Mouse (Mus musculus) myocyte (in vitro differentiated cells): ENCODE data around the gene Zfp800. TPM values are rescaled to one million over a fixed set of nuclear protein-coding genes. Genes with fewer than 3 reads are reported as not detected.

ENCODE experiments used
- H3K27me3 ChIP-seq: one replicate; pipeline ENCODE4 v1.6.1; 2011; ENCODE audit not compliant: control insufficient read depth, insufficient read depth, insufficient read length
- H3K36me3 ChIP-seq: one replicate; pipeline ENCODE4 v1.6.1; 2011; ENCODE audit not compliant: control insufficient read depth, insufficient read depth
- H3K4me2 ChIP-seq: one replicate; pipeline ENCODE4 v1.6.1; 2011; ENCODE audit warnings: low read depth, control low read depth
- H3K4me3 ChIP-seq: one replicate; pipeline ENCODE4 v1.5.1; 2011; ENCODE audit warnings: mild to moderate bottlenecking, control low read depth, moderate library complexity
- H3K79me2 ChIP-seq: one replicate; pipeline ENCODE4 v1.6.1; 2011; ENCODE audit not compliant: control insufficient read depth, insufficient read depth
- H3ac ChIP-seq: one replicate; pipeline ENCODE4 v1.6.1; 2011; ENCODE audit not compliant: control insufficient read depth, insufficient read length
- CEBPB ChIP-seq: IDR thresholded peaks from 2 replicates; pipeline ENCODE4 v1.6.1; 2011; ENCODE audit warnings: mild to moderate bottlenecking, moderate library complexity; ENCODE audit not compliant: poor library complexity, insufficient read depth, severe bottlenecking
- E2F4 ChIP-seq: IDR thresholded peaks from one replicate; pipeline ENCODE4 v1.6.1; 2011; ENCODE audit warnings: mild to moderate bottlenecking, control low read depth, moderate library complexity; ENCODE audit not compliant: insufficient read depth
- MAX ChIP-seq: IDR thresholded peaks from one replicate; pipeline ENCODE4 v1.6.1; 2011; ENCODE audit warnings: low read depth, mild to moderate bottlenecking, control low read depth
- MYOD1 ChIP-seq, 3 experiments: IDR thresholded peaks; one replicate each; pipeline ENCODE4 v1.6.1; 2011; ENCODE audit warnings: control low read depth in 2 of 3, low read depth in 2 of 3, mild to moderate bottlenecking in 2 of 3, moderate library complexity in 1 of 3; ENCODE audit not compliant: insufficient read length in 2 of 3, control insufficient read depth in 1 of 3
- MYOG ChIP-seq, 3 experiments: IDR thresholded peaks; one replicate each; pipeline ENCODE4 v1.6.1; 2011; ENCODE audit warnings: control low read depth in 2 of 3, low read depth in 2 of 3, mild to moderate bottlenecking in 2 of 3; ENCODE audit not compliant: insufficient read length in 2 of 3, control insufficient read depth in 1 of 3, insufficient read depth in 1 of 3
- POLR2A ChIP-seq: IDR thresholded peaks from one replicate; pipeline ENCODE4 v1.6.1; 2011; ENCODE audit warnings: low read depth, mild to moderate bottlenecking, control low read depth, moderate library complexity; ENCODE audit not compliant: insufficient read length
- POLR2AphosphoS2 ChIP-seq: IDR thresholded peaks from one replicate; pipeline ENCODE4 v1.6.1; 2011; ENCODE audit warnings: low read depth, control low read depth; ENCODE audit not compliant: insufficient read length
- REST ChIP-seq: IDR thresholded peaks from one replicate; pipeline ENCODE4 v1.6.1; 2011; ENCODE audit warnings: mild to moderate bottlenecking, control low read depth, moderate library complexity; ENCODE audit not compliant: insufficient read depth, insufficient read length
- SRF ChIP-seq: IDR thresholded peaks from one replicate; pipeline ENCODE4 v1.6.1; 2011; ENCODE audit warnings: low read depth; ENCODE audit not compliant: control insufficient read depth, insufficient read length
- TCF12 ChIP-seq: IDR thresholded peaks from one replicate; pipeline ENCODE4 v1.6.1; 2011; ENCODE audit warnings: mild to moderate bottlenecking, control low read depth; ENCODE audit not compliant: poor library complexity, insufficient read depth, severe bottlenecking
- TCF3 ChIP-seq: IDR thresholded peaks from one replicate; pipeline ENCODE4 v1.6.1; 2011; ENCODE audit warnings: low read depth, control low read depth; ENCODE audit not compliant: insufficient read length
- USF1 ChIP-seq: IDR thresholded peaks from one replicate; pipeline ENCODE4 v1.6.1; 2011; ENCODE audit warnings: low read depth, mild to moderate bottlenecking, control low read depth, moderate library complexity
- polyA plus RNA-seq: library from polyadenylated mRNA; unstranded; fragments of >200 nt; fragmentation: generic; extraction: Trizol; gene quantifications from one replicate; pipeline ENCODE4 v1.2.1, GENCODE M21; 2012; ENCODE audit warnings: missing spikeins

Zfp800 gene
- polyA plus RNA-seq, 1 experiment: 2.0 TPM

GRCm38 (mm10) chr6:28232618-28233361 is 165.0 kb downstream of the Zfp800 start:
- Histone ChIP-seq H3ac (no peak overlapping the region), H3K36me3 (peaks cover 5% of the 10 kb centered on the region), H3K4me3 (no peak overlapping the region), H3K27me3 (no peaks in the 10 kb centered on the region), H3K4me2 (no peak overlapping the region), H3K79me2 (no peaks in the 10 kb centered on the region)
- TF ChIP-seq E2F4 (no peak), POLR2A (no peak), USF1 (no peak), MAX (no peak)

GRCm38 (mm10) chr6:28228085-28228484 is 169.7 kb downstream of the Zfp800 start:
- H3K27me3 ChIP-seq: no peaks in the 10 kb centered on the region
- TF ChIP-seq POLR2A (no peak), MYOD1 (IDR thresholded peaks at IDR 0.05; ENCODE audit: control insufficient read depth in 1 of 3, insufficient read length in 2 of 3, low read depth in 2 of 3) (peak in 2 of 3 experiments; percentile 7 to 79), MYOG (IDR thresholded peaks at IDR 0.05; ENCODE audit: control insufficient read depth in 1 of 3, insufficient read depth in 1 of 3, insufficient read length in 2 of 3, low read depth in 2 of 3) (peak in 1 of 3 experiments; percentile 38)
- H3K4me2 ChIP-seq: no peak overlapping the region
- no peaks in the 10 kb centered on the region for H3K79me2 ChIP-seq
- H3K4me3 ChIP-seq: no peak overlapping the region
- H3ac ChIP-seq: no peak overlapping the region
- H3K36me3 ChIP-seq: peaks cover 5% of the 10 kb centered on the region

GRCm38 (mm10) chr6:28221017-28221416 is 176.8 kb downstream of the Zfp800 start:
- H3K79me2 ChIP-seq: no peaks in the 10 kb centered on the region

GRCm38 (mm10) chr6:28218386-28218785 is 179.4 kb downstream of the Zfp800 start:
- H3K79me2 ChIP-seq: no peaks in the 10 kb centered on the region

More at GRCm38 (mm10) chr6:28221017-28221416, 176.8 kb downstream of the Zfp800 start:
- no peak overlapping the region for H3K4me2 ChIP-seq
- H3K4me3 ChIP-seq: no peak overlapping the region
- TF ChIP-seq TCF12 (no peak), MYOG (IDR thresholded peaks at IDR 0.05; ENCODE audit: control insufficient read depth in 1 of 3, insufficient read depth in 1 of 3, insufficient read length in 2 of 3, low read depth in 2 of 3) (no peak), E2F4 (no peak), CEBPB (no peak), MAX (no peak), USF1 (no peak), REST (no peak), MYOD1 (IDR thresholded peaks at IDR 0.05; ENCODE audit: control insufficient read depth in 1 of 3, insufficient read length in 2 of 3, low read depth in 2 of 3) (no peak), POLR2AphosphoS2 (no peak), POLR2A (no peak), SRF (no peak), TCF3 (no peak)
- no peaks in the 10 kb centered on the region for H3K27me3 ChIP-seq
- H3ac ChIP-seq: no peak overlapping the region
- no peaks in the 10 kb centered on the region for H3K36me3 ChIP-seq

GRCm38 (mm10) chr6:28215268-28215954 is 182.4 kb downstream of the Zfp800 start:
- TF ChIP-seq MAX: no peak
- TF ChIP-seq MYOD1 (IDR thresholded peaks at IDR 0.05; ENCODE audit: control insufficient read depth in 1 of 3, insufficient read length in 2 of 3, low read depth in 2 of 3): peak in 1 of 3 experiments; percentile 75
- no peak for TF ChIP-seq TCF12
- TF ChIP-seq USF1: no peak
- TF ChIP-seq POLR2A: peak; percentile 48
- no peak for TF ChIP-seq E2F4
- peak in 2 of 3 experiments; percentile 60 to 70 for TF ChIP-seq MYOG (IDR thresholded peaks at IDR 0.05; ENCODE audit: control insufficient read depth in 1 of 3, insufficient read depth in 1 of 3, insufficient read length in 2 of 3, low read depth in 2 of 3)
- no peak for TF ChIP-seq CEBPB
- no peak for TF ChIP-seq POLR2AphosphoS2
- H3K36me3 ChIP-seq: no peaks in the 10 kb centered on the region

More at GRCm38 (mm10) chr6:28218386-28218785, 179.4 kb downstream of the Zfp800 start:
- H3K4me3 ChIP-seq: no peak overlapping the region
- no peaks in the 10 kb centered on the region for H3K27me3 ChIP-seq
- no peak overlapping the region for H3ac ChIP-seq
- H3K4me2 ChIP-seq: no peak overlapping the region
- TF ChIP-seq MAX: no peak
- no peak for TF ChIP-seq TCF3
- no peak for TF ChIP-seq MYOD1 (IDR thresholded peaks at IDR 0.05; ENCODE audit: control insufficient read depth in 1 of 3, insufficient read length in 2 of 3, low read depth in 2 of 3)
- no peak for TF ChIP-seq TCF12
- TF ChIP-seq SRF: no peak
- TF ChIP-seq E2F4: no peak
- no peak for TF ChIP-seq USF1
- no peak for TF ChIP-seq CEBPB
- TF ChIP-seq POLR2A: no peak
- TF ChIP-seq REST: no peak
- H3K36me3 ChIP-seq: no peaks in the 10 kb centered on the region

More at GRCm38 (mm10) chr6:28215268-28215954, 182.4 kb downstream of the Zfp800 start:
- no peak overlapping the region for H3K4me3 ChIP-seq
- H3K79me2 ChIP-seq: no peaks in the 10 kb centered on the region
- no peaks in the 10 kb centered on the region for H3K27me3 ChIP-seq
- H3ac ChIP-seq: peak overlapping the region; percentile 19
- H3K4me2 ChIP-seq: peak overlapping the region; percentile 90
